Mouse (Mus musculus): ENCODE measurements around the gene Kcnd3. TPM values are rescaled to one million over a fixed set of nuclear protein-coding genes. Genes with fewer than 3 reads are reported as not detected.

Kcnd3 gene
- polyA plus RNA-seq, 1 experiment from 2014 or later = 15.9 TPM

GRCm38 (mm10) chr3:105648889-105649567 lies 196.9 kb downstream of the Kcnd3 start:
- WGBS = 67% methylated on average over 8 of the region's 8 CpGs
- peak; percentile 44 for DNase-seq

GRCm38 (mm10) chr3:105653544-105654380 lies 201.6 kb downstream of the Kcnd3 start:
- no peaks in the 10 kb centered on the region for H3K36me3 ChIP-seq (ENCODE audit: control insufficient read depth, insufficient read depth, low read length)
- H3K4me2 ChIP-seq (ENCODE audit: low read length) = no peak overlapping the region
- no peak overlapping the region for H3K4me3 ChIP-seq (replicated peaks; ENCODE audit: low read depth, low read length)
- no peaks in the 10 kb centered on the region for H3K27me3 ChIP-seq (ENCODE audit: control insufficient read depth, insufficient read depth, low read length)
- ATAC-seq (ENCODE audit: low FRiP score, low TSS enrichment) (no peak), DNase-seq (no peak)
- no peaks in the 10 kb centered on the region for H3K9me3 ChIP-seq (ENCODE audit: control insufficient read depth, low read length)
- no peak overlapping the region for H3K9ac ChIP-seq (replicated peaks; ENCODE audit: low read length)
- no peak overlapping the region for H3K27ac ChIP-seq (replicated peaks; ENCODE audit: low read depth, low read length)
- WGBS = 91% methylated on average over 13 of the region's 13 CpGs
- no peaks in the 10 kb centered on the region for H3K4me1 ChIP-seq (ENCODE audit: control insufficient read depth, insufficient read depth, low read length)

More at GRCm38 (mm10) chr3:105648889-105649567, 196.9 kb downstream of the Kcnd3 start:
- Histone ChIP-seq H3K9me3 (ENCODE audit: control insufficient read depth, low read length) (no peaks in the 10 kb centered on the region), H3K9ac (replicated peaks; ENCODE audit: low read length) (no peak overlapping the region), H3K4me3 (replicated peaks; ENCODE audit: low read depth, low read length) (no peak overlapping the region), H3K27ac (replicated peaks; ENCODE audit: low read depth, low read length) (no peak overlapping the region), H3K27me3 (ENCODE audit: control insufficient read depth, insufficient read depth, low read length) (no peaks in the 10 kb centered on the region), H3K4me2 (ENCODE audit: low read length) (no peak overlapping the region), H3K4me1 (ENCODE audit: control insufficient read depth, insufficient read depth, low read length) (no peaks in the 10 kb centered on the region), H3K36me3 (ENCODE audit: control insufficient read depth, insufficient read depth, low read length) (no peaks in the 10 kb centered on the region)
- no peak for ATAC-seq (ENCODE audit: low FRiP score, low TSS enrichment)

- no peak overlapping the region for H3K27ac ChIP-seq (replicated peaks; ENCODE audit: low read depth, low read length)
- H3K4me2 ChIP-seq (ENCODE audit: low read length) = no peak overlapping the region
- H3K9me3 ChIP-seq (ENCODE audit: control insufficient read depth, low read length) = no peaks in the 10 kb centered on the region
- ATAC-seq (ENCODE audit: low FRiP score, low TSS enrichment) = no peak
- 90% methylated on average over 11 of the region's 11 CpGs for WGBS
- H3K36me3 ChIP-seq (ENCODE audit: control insufficient read depth, insufficient read depth, low read length) = no peaks in the 10 kb centered on the region
- no peak for DNase-seq
- H3K27me3 ChIP-seq (ENCODE audit: control insufficient read depth, insufficient read depth, low read length) = no peaks in the 10 kb centered on the region
- no peak overlapping the region for H3K9ac ChIP-seq (replicated peaks; ENCODE audit: low read length)
- H3K4me1 ChIP-seq (ENCODE audit: control insufficient read depth, insufficient read depth, low read length) = no peaks in the 10 kb centered on the region
- no peak overlapping the region for H3K4me3 ChIP-seq (replicated peaks; ENCODE audit: low read depth, low read length)
These were observed 203.0 kb downstream of the Kcnd3 start for GRCm38 (mm10) chr3:105655031-105655585.

- WGBS = 80% methylated on average over 2 of the region's 2 CpGs
- H3K27me3 ChIP-seq (ENCODE audit: control insufficient read depth, insufficient read depth, low read length) = no peaks in the 10 kb centered on the region
- no peak overlapping the region for H3K9ac ChIP-seq (replicated peaks; ENCODE audit: low read length)
- DNase-seq (no peak), ATAC-seq (ENCODE audit: low FRiP score, low TSS enrichment) (no peak)
- H3K36me3 ChIP-seq (ENCODE audit: control insufficient read depth, insufficient read depth, low read length) = no peaks in the 10 kb centered on the region
- no peaks in the 10 kb centered on the region for H3K4me1 ChIP-seq (ENCODE audit: control insufficient read depth, insufficient read depth, low read length)
- no peaks in the 10 kb centered on the region for H3K9me3 ChIP-seq (ENCODE audit: control insufficient read depth, low read length)
- H3K27ac ChIP-seq (replicated peaks; ENCODE audit: low read depth, low read length) = no peak overlapping the region
- H3K4me3 ChIP-seq (replicated peaks; ENCODE audit: low read depth, low read length) = no peak overlapping the region
- H3K4me2 ChIP-seq (ENCODE audit: low read length) = no peak overlapping the region
These were observed 208.4 kb downstream of the Kcnd3 start for GRCm38 (mm10) chr3:105660530-105660929.

GRCm38 (mm10) chr3:105663043-105663442 lies 210.9 kb downstream of the Kcnd3 start:
- Histone ChIP-seq H3K9me3 (ENCODE audit: control insufficient read depth, low read length) (no peaks in the 10 kb centered on the region), H3K4me1 (ENCODE audit: control insufficient read depth, insufficient read depth, low read length) (no peaks in the 10 kb centered on the region), H3K4me2 (ENCODE audit: low read length) (no peak overlapping the region), H3K4me3 (replicated peaks; ENCODE audit: low read depth, low read length) (no peak overlapping the region), H3K27ac (replicated peaks; ENCODE audit: low read depth, low read length) (no peak overlapping the region), H3K27me3 (ENCODE audit: control insufficient read depth, insufficient read depth, low read length) (no peaks in the 10 kb centered on the region), H3K9ac (replicated peaks; ENCODE audit: low read length) (no peak overlapping the region), H3K36me3 (ENCODE audit: control insufficient read depth, insufficient read depth, low read length) (no peaks in the 10 kb centered on the region)
- ATAC-seq (ENCODE audit: low FRiP score, low TSS enrichment) (no peak), DNase-seq (peak; percentile 44)
- WGBS = 71% methylated on average over 8 of the region's 8 CpGs

GRCm38 (mm10) chr3:105665105-105665765 lies 213.1 kb downstream of the Kcnd3 start:
- 84% methylated on average over 9 of the region's 9 CpGs for WGBS

GRCm38 (mm10) chr3:105666996-105667523 lies 214.9 kb downstream of the Kcnd3 start:
- Histone ChIP-seq H3K4me2 (ENCODE audit: low read length) (no peak overlapping the region), H3K27me3 (ENCODE audit: control insufficient read depth, insufficient read depth, low read length) (no peaks in the 10 kb centered on the region), H3K9ac (replicated peaks; ENCODE audit: low read length) (no peak overlapping the region), H3K4me1 (ENCODE audit: control insufficient read depth, insufficient read depth, low read length) (no peaks in the 10 kb centered on the region), H3K4me3 (replicated peaks; ENCODE audit: low read depth, low read length) (no peak overlapping the region), H3K27ac (replicated peaks; ENCODE audit: low read depth, low read length) (no peak overlapping the region), H3K36me3 (ENCODE audit: control insufficient read depth, insufficient read depth, low read length) (0 out of 2 replicates have a peak, but pooled peaks cover 2% of the 10 kb centered on the region), H3K9me3 (ENCODE audit: control insufficient read depth, low read length) (no peaks in the 10 kb centered on the region)
- 59% methylated on average over 4 of the region's 4 CpGs for WGBS
- DNase-seq (no peak), ATAC-seq (ENCODE audit: low FRiP score, low TSS enrichment) (no peak)

More at GRCm38 (mm10) chr3:105665105-105665765, 213.1 kb downstream of the Kcnd3 start:
- H3K4me3 ChIP-seq (replicated peaks; ENCODE audit: low read depth, low read length) = no peak overlapping the region
- no peak overlapping the region for H3K9ac ChIP-seq (replicated peaks; ENCODE audit: low read length)
- DNase-seq = no peak
- 0 out of 2 replicates have a peak, but pooled peaks cover 2% of the 10 kb centered on the region for H3K36me3 ChIP-seq (ENCODE audit: control insufficient read depth, insufficient read depth, low read length)
- no peaks in the 10 kb centered on the region for H3K9me3 ChIP-seq (ENCODE audit: control insufficient read depth, low read length)
- H3K4me1 ChIP-seq (ENCODE audit: control insufficient read depth, insufficient read depth, low read length) = no peaks in the 10 kb centered on the region
- no peak for ATAC-seq (ENCODE audit: low FRiP score, low TSS enrichment)
- no peak overlapping the region for H3K4me2 ChIP-seq (ENCODE audit: low read length)
- H3K27me3 ChIP-seq (ENCODE audit: control insufficient read depth, insufficient read depth, low read length) = no peaks in the 10 kb centered on the region
- no peak overlapping the region for H3K27ac ChIP-seq (replicated peaks; ENCODE audit: low read depth, low read length)

- no peak overlapping the region for H3K4me2 ChIP-seq (ENCODE audit: low read length)
- no peaks in the 10 kb centered on the region for H3K9me3 ChIP-seq (ENCODE audit: control insufficient read depth, low read length)
- DNase-seq = no peak
- H3K27ac ChIP-seq (replicated peaks; ENCODE audit: low read depth, low read length) = no peak overlapping the region
- H3K4me3 ChIP-seq (replicated peaks; ENCODE audit: low read depth, low read length) = no peak overlapping the region
- H3K36me3 ChIP-seq (ENCODE audit: control insufficient read depth, insufficient read depth, low read length) = 0 out of 2 replicates have a peak, but pooled peaks cover 2% of the 10 kb centered on the region
- H3K4me1 ChIP-seq (ENCODE audit: control insufficient read depth, insufficient read depth, low read length) = no peaks in the 10 kb centered on the region
- no peak for ATAC-seq (ENCODE audit: low FRiP score, low TSS enrichment)
- no peaks in the 10 kb centered on the region for H3K27me3 ChIP-seq (ENCODE audit: control insufficient read depth, insufficient read depth, low read length)
- WGBS = 52% methylated on average over 9 of the region's 9 CpGs
- H3K9ac ChIP-seq (replicated peaks; ENCODE audit: low read length) = no peak overlapping the region
These were observed 216.0 kb downstream of the Kcnd3 start for GRCm38 (mm10) chr3:105668161-105668560.

All from midbrain, embryonic 14.5 days (tissue).